Mouse (Mus musculus) midbrain, embryonic 11.5 days (tissue): ENCODE results near the gene Nav2. TPM values are rescaled to one million over a fixed set of nuclear protein-coding genes. Genes with fewer than 3 reads are reported as not detected.
A peak's percentile ranks its signal among the peaks of the same experiment; 100 is the strongest.

Source experiments
- ATAC-seq: fragments of 200-750 bp; cut with Nextera tagmentation; 2 replicates; pipeline ENCODE4 v1.8.0; 2017; ENCODE audit warnings: moderate TSS enrichment, moderate library complexity; ENCODE audit not compliant: low FRiP score
- DNase-seq: peaks from one replicate; pipeline ENCODE4 v3.0.0; 2015; ENCODE audit warnings: low spot score; ENCODE audit errors: missing footprints
- H3K27ac ChIP-seq: fragments of 300-500 bp; sonication (generic); 2 replicates; pipeline ENCODE4 v1.5.1; 2014; ENCODE audit warnings: low read depth, low read length
- H3K27me3 ChIP-seq: fragments of 300-500 bp; sonication (generic); 2 replicates; pipeline ENCODE4 v1.6.1; 2014; ENCODE audit warnings: mild to moderate bottlenecking, low read length, moderate library complexity, mixed read lengths; ENCODE audit not compliant: control insufficient read depth, insufficient read depth
- H3K36me3 ChIP-seq: fragments of 300-500 bp; sonication (generic); 2 replicates; pipeline ENCODE4 v1.6.1; 2014; ENCODE audit warnings: mild to moderate bottlenecking, low read length, moderate library complexity, mixed read lengths; ENCODE audit not compliant: control insufficient read depth, insufficient read depth
- H3K4me1 ChIP-seq: fragments of 300-500 bp; sonication (generic); 2 replicates; pipeline ENCODE4 v1.6.1; 2014; ENCODE audit warnings: low read length; ENCODE audit not compliant: control insufficient read depth, insufficient read depth
- H3K4me2 ChIP-seq: fragments of 300-500 bp; sonication (generic); 2 replicates; pipeline ENCODE4 v1.6.1; 2014; ENCODE audit warnings: mild to moderate bottlenecking, moderate library complexity
- H3K4me3 ChIP-seq: fragments of 300-500 bp; sonication (generic); 2 replicates; pipeline ENCODE4 v1.5.1; 2014; ENCODE audit warnings: low read depth, low read length
- H3K9ac ChIP-seq: fragments of 300-500 bp; sonication (generic); 2 replicates; pipeline ENCODE4 v1.6.1; 2014; ENCODE audit warnings: low read length
- H3K9me3 ChIP-seq: fragments of 300-500 bp; sonication (generic); 2 replicates; pipeline ENCODE4 v1.6.1; 2016; ENCODE audit warnings: low read length; ENCODE audit not compliant: control insufficient read depth
- WGBS: fragments of 180-500 bp; shearing (Covaris S2); extraction: QIAGEN DNeasy Blood & Tissue Kit; methylation state at CpG from one replicate; pipeline ENCODE4 v1.1.7; 2014; 5-methylcytosine and 5-hydroxymethylcytosine counted together
- polyA plus RNA-seq: library from polyadenylated mRNA; unstranded; fragments of >200 nt; fragmentation: Nextera tagmentation; extraction: Ambion mirVana; gene quantifications from 2 replicates; pipeline ENCODE4 v1.2.1, GENCODE M21; 2014

Gene Nav2
- polyA plus RNA-seq, 1 experiment from 2014 or later, result 15.9 TPM

GRCm38 (mm10) chr7:49189364-49189763 lies 280.8 kb downstream of the Nav2 start:
- DNase-seq (no peak), ATAC-seq (no peak)
- peaks cover 15% of the 10 kb centered on the region for H3K4me1 ChIP-seq
- no peak overlapping the region for H3K4me3 ChIP-seq
- no peak overlapping the region for H3K4me2 ChIP-seq
- H3K9ac ChIP-seq, result no peak overlapping the region
- no peaks in the 10 kb centered on the region for H3K9me3 ChIP-seq
- no peak overlapping the region for H3K27ac ChIP-seq
- 89% methylated on average over 5 of the region's 5 CpGs for WGBS
- H3K27me3 ChIP-seq, result no peaks in the 10 kb centered on the region
- no peaks in the 10 kb centered on the region for H3K36me3 ChIP-seq

DNA sequence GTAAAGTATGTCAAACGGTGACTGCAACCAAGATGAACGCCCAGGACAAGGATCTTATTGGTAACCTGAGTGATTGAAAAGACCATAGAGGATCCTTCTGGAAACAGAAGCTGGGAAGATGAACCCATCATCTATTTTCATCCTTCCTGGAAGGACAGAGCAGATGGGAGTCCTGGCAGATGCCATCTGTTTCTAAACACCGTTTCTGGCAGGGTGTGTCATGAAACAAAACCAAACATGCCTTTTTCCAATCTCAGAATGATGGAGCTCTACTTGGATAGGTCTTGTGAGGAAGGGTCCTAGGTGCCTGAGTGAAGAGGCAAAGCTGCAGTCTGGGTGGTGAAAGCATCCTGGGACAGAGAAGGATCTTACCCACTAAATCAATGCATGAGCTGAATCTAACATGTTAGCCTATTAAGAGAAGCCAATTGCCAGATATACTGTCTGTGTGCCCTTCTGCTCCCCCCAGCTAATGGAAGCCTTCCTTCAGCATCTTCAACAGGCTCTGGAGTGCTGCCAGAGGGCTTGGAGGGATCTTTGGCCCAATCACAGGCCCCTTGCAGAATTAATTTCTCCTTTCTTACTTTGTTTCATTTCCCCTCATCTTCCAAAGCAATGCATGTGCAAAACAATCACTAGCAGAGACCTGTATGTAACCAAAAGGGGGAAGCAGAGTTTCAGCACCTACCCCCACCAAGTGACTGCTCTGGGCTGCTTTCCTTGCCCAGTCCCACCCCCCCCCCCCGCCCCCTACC lies 281.9 kb downstream of the Nav2 start:
- peaks cover 11% of the 10 kb centered on the region for H3K4me1 ChIP-seq
- no peak overlapping the region for H3K4me3 ChIP-seq
- no peaks in the 10 kb centered on the region for H3K27me3 ChIP-seq
- no peak overlapping the region for H3K27ac ChIP-seq
- DNase-seq, result no peak
- no peak overlapping the region for H3K4me2 ChIP-seq
- H3K36me3 ChIP-seq, result no peaks in the 10 kb centered on the region
- no peak for ATAC-seq
- H3K9ac ChIP-seq, result no peak overlapping the region
- 74% methylated on average over 4 of the region's 4 CpGs for WGBS
- no peaks in the 10 kb centered on the region for H3K9me3 ChIP-seq

GRCm38 (mm10) chr7:49191081-49191678 lies 282.7 kb downstream of the Nav2 start:
- no peak overlapping the region for H3K27ac ChIP-seq

DNA sequence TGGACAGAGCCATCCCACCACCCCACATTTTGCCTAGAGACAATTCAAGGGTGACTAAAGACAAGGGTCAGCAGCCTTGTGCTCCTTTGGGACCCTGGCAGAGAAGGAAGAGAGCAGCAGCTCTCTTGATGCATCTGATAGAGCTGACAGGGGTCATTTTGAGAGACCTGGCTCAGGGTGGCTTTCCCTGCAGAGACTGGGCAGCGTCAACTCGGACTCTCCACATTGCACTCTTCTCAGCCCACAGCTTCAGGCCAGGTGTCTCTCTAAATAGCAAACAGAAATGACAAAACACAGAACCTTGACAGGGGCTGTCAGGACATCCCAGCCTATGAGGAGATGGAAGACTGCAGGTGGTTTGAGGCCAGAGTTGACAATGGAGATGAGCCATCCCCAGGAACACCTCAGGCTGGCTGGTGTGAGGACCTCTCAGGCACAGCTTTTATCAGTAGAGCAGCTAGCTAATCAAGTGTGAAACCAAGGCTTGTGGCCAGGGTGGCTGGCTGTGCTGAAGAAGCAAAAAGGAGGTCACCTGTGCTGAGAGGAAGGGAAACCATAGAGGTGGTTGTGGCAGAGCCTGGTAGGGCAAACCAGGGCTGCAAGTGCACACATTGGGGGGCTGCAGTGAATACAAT lies 283.7 kb downstream of the Nav2 start:
- no peaks in the 10 kb centered on the region for H3K36me3 ChIP-seq
- DNase-seq (no peak), ATAC-seq (no peak)
- no peaks in the 10 kb centered on the region for H3K27me3 ChIP-seq
- no peak overlapping the region for H3K9ac ChIP-seq
- 82% methylated on average over 2 of the region's 2 CpGs for WGBS
- H3K9me3 ChIP-seq, result no peaks in the 10 kb centered on the region
- H3K4me2 ChIP-seq, result no peak overlapping the region
- no peak overlapping the region for H3K27ac ChIP-seq
- no peak overlapping the region for H3K4me3 ChIP-seq
- H3K4me1 ChIP-seq, result peaks cover 11% of the 10 kb centered on the region

More at GRCm38 (mm10) chr7:49191081-49191678, 282.7 kb downstream of the Nav2 start:
- no peak overlapping the region for H3K9ac ChIP-seq
- H3K4me3 ChIP-seq, result no peak overlapping the region
- no peaks in the 10 kb centered on the region for H3K36me3 ChIP-seq
- H3K27me3 ChIP-seq, result no peaks in the 10 kb centered on the region
- H3K4me2 ChIP-seq, result no peak overlapping the region
- peaks cover 11% of the 10 kb centered on the region for H3K4me1 ChIP-seq
- DNase-seq, result peak; percentile 85
- peak; percentile 28; the same call in 1 of the 2 replicates for ATAC-seq
- 66% methylated on average over 7 of the region's 7 CpGs for WGBS
- H3K9me3 ChIP-seq, result no peaks in the 10 kb centered on the region

DNA sequence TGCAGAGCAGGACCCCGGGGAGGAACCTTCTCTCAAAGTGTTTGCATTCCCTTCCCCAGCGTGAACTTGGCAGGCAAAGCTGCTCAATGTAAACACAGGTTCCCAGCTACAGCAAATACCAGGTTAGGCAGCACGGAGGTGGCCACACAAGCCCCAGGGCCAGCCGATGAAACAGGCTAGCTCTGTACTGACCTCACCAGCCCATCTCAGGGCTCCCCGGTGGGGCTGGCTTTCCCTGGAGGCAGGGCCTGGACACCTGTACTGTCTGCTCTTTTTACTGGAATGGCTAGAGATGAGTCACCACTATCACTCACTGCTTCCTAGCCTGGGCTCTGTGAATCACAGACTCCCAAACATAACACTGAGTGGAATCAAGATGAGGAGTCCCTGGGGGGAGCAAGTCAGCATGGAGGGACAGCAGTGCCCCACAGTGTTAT lies 287.2 kb downstream of the Nav2 start:
- no peak overlapping the region for H3K9ac ChIP-seq
- ATAC-seq (no peak), DNase-seq (no peak)
- no peak overlapping the region for H3K4me2 ChIP-seq
- WGBS, result 63% methylated on average over 5 of the region's 5 CpGs
- H3K9me3 ChIP-seq, result no peaks in the 10 kb centered on the region
- no peaks in the 10 kb centered on the region for H3K36me3 ChIP-seq
- H3K27me3 ChIP-seq, result no peaks in the 10 kb centered on the region
- H3K27ac ChIP-seq, result peak overlapping the region; percentile 2; the same call in 1 of the 2 replicates
- H3K4me3 ChIP-seq, result no peak overlapping the region
- peaks cover 8% of the 10 kb centered on the region for H3K4me1 ChIP-seq

- Histone ChIP-seq H3K27me3 (no peaks in the 10 kb centered on the region), H3K27ac (no peak overlapping the region), H3K9me3 (no peaks in the 10 kb centered on the region), H3K36me3 (no peaks in the 10 kb centered on the region), H3K4me1 (no peaks in the 10 kb centered on the region), H3K4me3 (no peak overlapping the region), H3K9ac (no peak overlapping the region), H3K4me2 (no peak overlapping the region)
- ATAC-seq, result peak; percentile 12; the same call in 1 of the 2 replicates
- 54% methylated on average over 6 of the region's 6 CpGs for WGBS
- DNase-seq, result no peak
Measured at GRCm38 (mm10) chr7:49199366-49199765, 290.9 kb downstream of the Nav2 start.

GRCm38 (mm10) chr7:49200270-49200669 lies 291.8 kb downstream of the Nav2 start:
- H3K36me3 ChIP-seq, result no peaks in the 10 kb centered on the region
- ATAC-seq (no peak), DNase-seq (no peak)
- H3K4me2 ChIP-seq, result no peak overlapping the region
- no peaks in the 10 kb centered on the region for H3K4me1 ChIP-seq
- no peak overlapping the region for H3K27ac ChIP-seq
- WGBS, result 89% methylated on average over 6 of the region's 6 CpGs
- H3K4me3 ChIP-seq, result no peak overlapping the region
- H3K9ac ChIP-seq, result no peak overlapping the region
- H3K9me3 ChIP-seq, result no peaks in the 10 kb centered on the region
- H3K27me3 ChIP-seq, result no peaks in the 10 kb centered on the region

DNA sequence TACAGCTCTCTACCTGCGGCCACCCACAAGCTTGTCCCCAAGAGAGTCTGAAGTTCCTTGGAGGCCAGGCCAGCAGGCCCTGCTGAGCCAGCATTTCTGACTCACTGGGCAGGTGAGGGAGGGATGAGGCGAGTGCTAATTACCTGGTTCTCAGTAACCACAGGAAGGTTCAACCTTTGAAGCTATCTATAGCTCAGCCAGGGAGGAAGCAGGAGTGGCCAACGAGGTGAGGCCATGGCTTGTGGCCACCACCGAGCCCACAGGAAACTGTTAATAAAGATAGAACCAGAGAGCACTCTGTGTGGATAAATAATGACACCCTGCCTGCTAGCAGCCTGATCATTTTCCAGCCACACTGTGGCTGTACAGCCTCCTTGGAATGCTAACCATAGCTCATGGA lies 294.5 kb downstream of the Nav2 start:
- Histone ChIP-seq H3K36me3 (no peaks in the 10 kb centered on the region), H3K9ac (no peak overlapping the region), H3K27me3 (no peaks in the 10 kb centered on the region), H3K4me3 (no peak overlapping the region), H3K27ac (no peak overlapping the region), H3K4me1 (no peaks in the 10 kb centered on the region), H3K4me2 (no peak overlapping the region), H3K9me3 (no peaks in the 10 kb centered on the region)
- WGBS, result 73% methylated on average over 4 of the region's 4 CpGs
- ATAC-seq (no peak), DNase-seq (no peak)

GRCm38 (mm10) chr7:49204856-49205255 lies 296.3 kb downstream of the Nav2 start:
- Histone ChIP-seq H3K27ac (no peak overlapping the region), H3K9ac (no peak overlapping the region), H3K4me3 (no peak overlapping the region), H3K9me3 (no peaks in the 10 kb centered on the region), H3K4me2 (no peak overlapping the region), H3K36me3 (no peaks in the 10 kb centered on the region), H3K27me3 (no peaks in the 10 kb centered on the region), H3K4me1 (peaks cover 6% of the 10 kb centered on the region)
- ATAC-seq, result no peak
- 88% methylated on average over 3 of the region's 3 CpGs for WGBS
- DNase-seq, result no peak
